Mouse (Mus musculus) forebrain, embryonic 15.5 days (tissue): ENCODE results near the gene Icam1. TPM values are rescaled to one million over a fixed set of nuclear protein-coding genes. Genes with fewer than 3 reads are reported as not detected.

Experiments
- ATAC-seq: fragments of 200-750 bp; cut with Nextera tagmentation; replicated peaks from 2 replicates; pipeline ENCODE4 v1.8.0; 2017; ENCODE audit warnings: mild to moderate bottlenecking, moderate TSS enrichment, moderate library complexity
- H3K27ac ChIP-seq: fragments of 300-500 bp; sonication (generic); replicated peaks from 2 replicates; pipeline ENCODE4 v1.5.1; 2015; ENCODE audit warnings: mild to moderate bottlenecking, inconsistent platforms
- H3K27me3 ChIP-seq: fragments of 300-500 bp; sonication (generic); 2 replicates; pipeline ENCODE4 v1.6.1; 2015; ENCODE audit warnings: inconsistent platforms
- H3K36me3 ChIP-seq: fragments of 300-500 bp; sonication (generic); 2 replicates; pipeline ENCODE4 v1.6.1; 2015; ENCODE audit warnings: mild to moderate bottlenecking, inconsistent platforms
- H3K4me1 ChIP-seq: fragments of 300-500 bp; sonication (generic); 2 replicates; pipeline ENCODE4 v1.6.1; 2015; ENCODE audit warnings: inconsistent platforms
- H3K4me2 ChIP-seq: fragments of 300-500 bp; sonication (generic); replicated peaks from 2 replicates; pipeline ENCODE4 v1.6.1; 2015; ENCODE audit warnings: mild to moderate bottlenecking, inconsistent platforms
- H3K4me3 ChIP-seq: fragments of 300-500 bp; sonication (generic); 2 replicates; pipeline ENCODE4 v1.5.1; 2015; ENCODE audit warnings: mild to moderate bottlenecking, inconsistent platforms
- H3K9ac ChIP-seq: fragments of 300-500 bp; sonication (generic); replicated peaks from 2 replicates; pipeline ENCODE4 v1.6.1; 2015; ENCODE audit warnings: mild to moderate bottlenecking, inconsistent platforms
- H3K9me3 ChIP-seq: fragments of 300-500 bp; sonication (generic); 2 replicates; pipeline ENCODE4 v1.6.1; 2016; ENCODE audit warnings: inconsistent platforms
- WGBS: fragments of 180-500 bp; shearing (Covaris S2); methylation state at CpG from one replicate; pipeline ENCODE4 v1.1.7; 2015; ENCODE audit warnings: mixed read lengths; 5-methylcytosine and 5-hydroxymethylcytosine counted together
- polyA plus RNA-seq: library from polyadenylated mRNA; unstranded; fragments of >200 nt; fragmentation: Nextera tagmentation; extraction: Ambion mirVana; gene quantifications from 2 replicates; pipeline ENCODE4 v1.2.1, GENCODE M21; 2015

The Icam1 gene
- polyA plus RNA-seq, 1 experiment from 2014 or later, result 2.8 TPM

DNA sequence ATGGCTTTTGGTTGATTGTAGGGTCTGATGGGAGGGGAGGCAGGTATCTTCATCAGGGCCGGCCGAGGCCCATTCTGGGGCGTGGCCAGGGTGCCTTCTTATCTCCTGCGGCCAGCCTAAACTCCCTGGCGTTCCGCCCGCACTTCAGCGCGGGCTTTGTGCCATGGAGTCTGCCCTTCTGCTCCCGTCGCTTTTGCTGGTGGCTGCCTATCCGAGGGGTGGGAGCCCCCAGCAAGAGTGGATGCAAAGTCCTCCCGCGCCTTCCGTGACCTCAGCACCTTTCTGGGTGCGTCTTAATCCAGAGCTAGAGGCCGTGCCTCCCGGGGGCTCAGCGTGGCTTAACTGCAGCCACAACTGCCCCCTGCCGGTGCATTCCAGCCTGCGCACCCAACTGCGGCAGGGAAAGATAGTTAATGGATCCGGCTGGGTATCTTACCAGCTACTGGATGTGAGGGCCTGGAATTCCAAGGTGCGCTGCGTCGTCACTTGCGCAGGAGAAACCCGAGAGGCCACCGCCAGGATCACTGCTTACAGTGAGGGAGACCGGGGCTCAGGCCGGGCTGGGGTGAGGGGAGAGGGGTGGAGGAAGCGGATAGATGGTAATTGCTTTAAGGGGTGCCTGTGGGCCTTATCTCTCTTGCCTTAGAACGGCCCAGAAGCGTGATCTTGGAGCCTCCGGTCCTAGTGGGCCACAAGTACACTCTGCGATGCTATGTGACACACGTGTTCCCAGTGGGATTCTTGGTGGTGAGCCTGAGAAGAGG, 13.7 kb downstream of the Icam1 start, which contains the start of gene Icam4:
Icam4 (plus strand) TSS at position 83 of the 764 bp plus-strand sequence.
- Histone ChIP-seq H3K27me3 (peaks cover 60% of the 10 kb centered on the region), H3K9me3 (no peaks in the 10 kb centered on the region), H3K36me3 (no peaks in the 10 kb centered on the region), H3K4me3 (peak within 1 kb of the TSS; percentile 9), H3K4me2 (peak within 1 kb of the TSS; percentile 44), H3K9ac (no peak within 1 kb of the TSS), H3K27ac (no peak within 1 kb of the TSS), H3K4me1 (peaks cover 47% of the 10 kb centered on the region)
- ATAC-seq, result no peak
- WGBS, result 2% methylated on average over 37 of the region's 37 CpGs

DNA sequence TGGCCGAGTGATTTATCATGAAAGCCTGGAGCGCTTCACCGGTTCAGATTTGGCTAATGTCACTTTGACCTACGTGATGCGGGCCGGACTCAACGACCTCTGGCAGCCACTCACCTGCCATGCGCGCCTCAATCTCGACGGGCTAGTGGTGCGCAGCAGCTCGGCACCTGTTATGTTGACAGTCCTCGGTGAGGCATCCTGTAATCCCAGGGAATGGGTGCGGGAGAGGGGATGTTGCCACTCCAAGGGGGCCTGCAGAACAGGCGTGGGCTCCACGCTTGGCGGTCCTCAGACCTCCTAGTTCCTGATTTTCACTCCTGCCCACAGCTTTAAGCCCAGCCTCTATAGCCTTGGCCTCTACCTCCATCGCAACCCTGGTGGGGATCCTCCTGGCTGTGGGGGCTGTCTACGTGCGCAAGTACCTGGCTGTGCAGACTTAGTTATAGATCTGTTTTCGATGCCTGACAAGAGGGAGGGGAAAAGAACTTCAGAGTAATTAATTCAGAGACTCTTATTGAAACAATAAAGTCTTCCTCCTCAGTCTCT, 14.3 kb downstream of the Icam1 start:
- 17% methylated on average over 22 of the region's 22 CpGs for WGBS
- no peaks in the 10 kb centered on the region for H3K36me3 ChIP-seq
- no peak for ATAC-seq
- H3K27me3 ChIP-seq, result peaks cover 67% of the 10 kb centered on the region
- H3K9me3 ChIP-seq, result no peaks in the 10 kb centered on the region
- no peak overlapping the region for H3K9ac ChIP-seq
- no peak overlapping the region for H3K4me3 ChIP-seq
- peaks cover 50% of the 10 kb centered on the region for H3K4me1 ChIP-seq
- H3K27ac ChIP-seq, result no peak overlapping the region
- 0 out of 2 replicates have a peak overlapping the region, but pooled peaks have one; percentile 96 for H3K4me2 ChIP-seq

DNA sequence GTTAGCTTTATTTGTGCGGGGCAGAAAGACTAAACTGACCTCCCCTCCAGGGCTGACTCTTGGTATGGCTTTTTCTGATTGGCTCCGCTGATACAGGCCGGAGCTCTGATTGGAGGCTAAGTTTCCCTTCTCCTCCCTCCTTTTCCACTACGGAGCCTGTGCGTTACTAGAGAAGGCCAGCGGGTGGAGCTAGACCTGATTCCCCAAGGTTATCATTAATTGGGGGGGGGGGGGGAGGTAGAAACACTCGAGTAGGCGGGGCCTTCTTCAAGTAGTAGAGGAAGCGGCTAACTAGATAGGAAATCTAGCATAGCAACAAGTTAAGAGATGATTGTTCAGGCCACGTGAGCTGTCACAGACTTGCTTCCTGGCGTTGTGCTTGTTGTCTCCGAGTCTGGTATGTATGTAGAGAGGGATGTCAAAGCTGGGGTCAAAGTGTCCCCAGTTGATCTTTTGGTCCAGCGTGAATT, 15.0 kb downstream of the Icam1 start:
- 0 out of 2 replicates have a peak overlapping the region, but pooled peaks have one; percentile 56 for H3K9ac ChIP-seq
- H3K27me3 ChIP-seq, result peaks cover 70% of the 10 kb centered on the region
- H3K9me3 ChIP-seq, result no peaks in the 10 kb centered on the region
- H3K4me1 ChIP-seq, result peaks cover 54% of the 10 kb centered on the region
- no peak overlapping the region for H3K27ac ChIP-seq
- peak overlapping the region; percentile 96 for H3K4me2 ChIP-seq
- ATAC-seq, result peak; percentile 55
- WGBS, result under 1% methylated on average over 13 of the region's 13 CpGs
- H3K36me3 ChIP-seq, result no peaks in the 10 kb centered on the region
- peak overlapping the region; percentile 53 for H3K4me3 ChIP-seq

DNA sequence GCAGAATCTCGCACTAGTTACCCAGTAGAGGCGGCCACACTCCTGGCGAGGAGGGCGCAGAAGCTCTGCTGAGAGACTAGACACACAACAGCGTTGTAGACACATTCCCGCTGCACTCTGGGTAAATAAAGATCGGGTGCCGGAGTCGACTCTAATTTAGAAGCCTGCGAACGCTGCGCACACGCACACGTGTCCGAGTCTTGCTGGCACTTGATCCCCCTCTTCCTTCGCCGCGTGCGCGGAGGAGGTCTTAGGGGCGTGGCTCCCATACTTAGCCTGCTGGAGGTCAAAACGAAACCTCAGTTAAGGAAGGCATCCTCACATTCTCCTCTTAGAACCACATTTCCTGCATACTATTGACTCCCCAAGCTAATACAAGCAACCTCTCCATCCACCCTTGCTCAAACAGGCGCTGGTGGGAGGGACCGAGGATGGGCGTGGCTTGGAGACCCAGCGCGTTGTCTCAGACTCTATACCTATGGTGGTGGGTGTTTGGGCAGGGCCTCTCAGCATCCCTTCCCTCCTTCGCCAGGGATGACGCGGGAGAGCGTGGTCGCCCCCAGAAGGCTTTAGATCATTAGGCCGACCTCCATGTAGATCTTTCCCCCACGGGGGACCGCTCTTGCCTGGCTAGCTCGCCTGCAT, 15.6 kb downstream of the Icam1 start:
- H3K27ac ChIP-seq, result peak overlapping the region; percentile 20; the same call in 1 of the 2 replicates
- peaks cover 58% of the 10 kb centered on the region for H3K4me1 ChIP-seq
- H3K36me3 ChIP-seq, result no peaks in the 10 kb centered on the region
- WGBS, result under 1% methylated on average over 36 of the region's 36 CpGs
- peak; percentile 65 for ATAC-seq
- peak overlapping the region; percentile 96 for H3K4me2 ChIP-seq
- H3K9me3 ChIP-seq, result no peaks in the 10 kb centered on the region
- H3K9ac ChIP-seq, result peak overlapping the region; percentile 56
- H3K4me3 ChIP-seq, result peak overlapping the region; percentile 53
- H3K27me3 ChIP-seq, result peaks cover 75% of the 10 kb centered on the region

DNA sequence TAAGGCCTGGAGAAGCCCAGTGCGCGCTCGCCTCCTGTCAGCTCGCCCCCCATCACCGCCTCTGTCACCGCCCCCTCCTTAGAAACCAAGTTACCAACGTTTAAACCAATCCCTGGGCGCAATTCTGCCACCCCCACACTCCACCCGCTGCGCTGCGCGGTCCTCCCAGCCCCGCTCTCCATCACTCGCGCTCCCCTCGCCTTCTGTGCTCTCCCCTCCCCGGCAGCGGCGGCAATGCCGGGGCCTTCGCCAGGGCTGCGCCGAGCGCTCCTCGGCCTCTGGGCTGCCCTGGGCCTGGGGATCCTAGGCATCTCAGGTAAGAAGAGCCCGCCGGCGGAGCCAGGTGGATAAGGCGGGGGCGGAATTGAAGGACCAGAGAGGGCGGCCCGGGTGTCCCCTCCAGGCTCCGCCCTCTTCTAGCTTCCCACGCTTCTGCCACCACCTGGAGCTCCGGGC, 16.1 kb downstream of the Icam1 start, which contains the start of gene Icam5:
Icam5 (plus strand) TSS at position 178 of the 456 bp plus-strand sequence.
- under 1% methylated on average over 35 of the region's 35 CpGs for WGBS
- Histone ChIP-seq H3K27ac (peak within 1 kb of the TSS; percentile 20; the same call in 1 of the 2 replicates), H3K9me3 (no peaks in the 10 kb centered on the region), H3K27me3 (peaks cover 81% of the 10 kb centered on the region), H3K4me1 (peaks cover 63% of the 10 kb centered on the region), H3K9ac (peak within 1 kb of the TSS; percentile 56), H3K36me3 (no peaks in the 10 kb centered on the region), H3K4me2 (peak within 1 kb of the TSS; percentile 96), H3K4me3 (peak within 1 kb of the TSS; percentile 53)
- peak; percentile 42 for ATAC-seq

DNA sequence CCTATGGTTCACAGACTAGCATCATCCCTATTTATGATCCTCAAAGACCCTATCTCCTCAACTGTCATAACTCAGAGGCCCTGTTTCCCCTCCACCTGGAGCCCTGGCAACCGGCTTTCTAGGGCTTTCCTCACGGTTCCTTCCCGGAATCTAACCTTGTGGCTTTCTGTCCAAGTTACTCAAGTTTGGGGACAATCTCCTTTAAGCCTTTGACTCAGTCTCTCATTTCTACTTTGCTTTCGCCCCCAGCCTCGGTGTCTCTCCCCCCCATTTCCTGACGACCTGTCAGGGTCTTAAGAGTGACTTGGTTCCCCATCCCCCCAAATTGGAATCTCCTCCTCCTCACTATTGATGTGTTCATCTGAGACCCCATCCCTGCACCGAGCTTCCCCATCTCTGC, 16.7 kb downstream of the Icam1 start:
- H3K36me3 ChIP-seq, result no peaks in the 10 kb centered on the region
- no peaks in the 10 kb centered on the region for H3K9me3 ChIP-seq
- peaks cover 69% of the 10 kb centered on the region for H3K4me1 ChIP-seq
- peak overlapping the region; percentile 53 for H3K4me3 ChIP-seq
- H3K9ac ChIP-seq, result peak overlapping the region; percentile 56; the same call in 1 of the 2 replicates
- H3K4me2 ChIP-seq, result peak overlapping the region; percentile 96
- no peak for ATAC-seq
- 1% methylated on average over 7 of the region's 7 CpGs for WGBS
- no peak overlapping the region for H3K27ac ChIP-seq
- H3K27me3 ChIP-seq, result peaks cover 86% of the 10 kb centered on the region

DNA sequence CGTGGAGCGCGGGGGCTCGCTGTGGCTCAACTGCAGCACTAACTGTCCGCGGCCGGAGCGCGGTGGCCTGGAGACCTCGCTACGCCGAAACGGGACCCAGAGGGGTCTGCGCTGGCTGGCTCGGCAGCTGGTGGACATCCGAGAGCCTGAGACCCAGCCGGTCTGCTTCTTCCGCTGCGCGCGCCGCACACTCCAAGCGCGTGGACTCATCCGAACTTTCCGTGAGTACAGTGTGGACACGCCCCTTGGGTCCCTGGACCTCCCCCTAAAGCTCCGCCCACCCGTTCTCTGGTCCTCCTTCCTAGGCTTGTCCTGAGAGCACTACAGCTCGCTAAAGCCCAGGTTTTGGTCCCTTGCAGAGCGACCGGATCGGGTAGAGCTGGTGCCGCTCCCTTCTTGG, 17.4 kb downstream of the Icam1 start:
- peaks cover 92% of the 10 kb centered on the region for H3K27me3 ChIP-seq
- ATAC-seq, result 0 out of 2 replicates have a peak, but pooled peaks have one; percentile 6
- H3K4me1 ChIP-seq, result peaks cover 73% of the 10 kb centered on the region
- H3K4me2 ChIP-seq, result peak overlapping the region; percentile 96
- H3K4me3 ChIP-seq, result peak overlapping the region; percentile 53
- no peaks in the 10 kb centered on the region for H3K36me3 ChIP-seq
- H3K27ac ChIP-seq, result no peak overlapping the region
- no peaks in the 10 kb centered on the region for H3K9me3 ChIP-seq
- H3K9ac ChIP-seq, result no peak overlapping the region; the same call in 1 of the 2 replicates
- WGBS, result 1% methylated on average over 34 of the region's 34 CpGs

DNA sequence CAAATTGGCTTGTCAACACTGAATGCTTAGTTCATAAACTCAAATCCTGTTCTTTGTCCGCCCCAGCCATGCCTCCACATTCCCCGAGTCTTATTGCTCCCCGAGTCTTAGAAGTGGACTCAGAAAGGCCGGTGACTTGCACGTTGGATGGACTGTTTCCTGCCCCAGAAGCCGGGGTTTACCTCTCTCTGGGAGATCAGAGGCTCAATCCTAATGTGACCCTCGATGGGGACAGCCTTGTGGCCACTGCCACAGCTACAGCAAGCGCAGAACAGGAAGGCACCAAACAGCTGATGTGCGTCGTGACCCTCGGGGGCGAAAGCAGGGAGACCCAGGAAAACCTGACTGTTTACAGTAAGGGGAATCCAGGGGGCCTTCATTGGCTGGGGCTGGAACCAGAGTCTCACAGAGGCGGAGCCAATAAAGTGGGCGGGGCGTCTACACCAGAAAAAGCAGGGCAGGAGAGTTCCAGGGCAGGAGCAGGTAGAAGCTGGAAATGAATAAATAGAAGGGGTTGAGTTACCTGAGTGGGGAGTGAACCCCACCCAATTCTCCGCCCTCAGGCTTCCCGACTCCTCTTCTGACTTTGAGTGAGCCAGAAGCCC, 18.8 kb downstream of the Icam1 start:
- Histone ChIP-seq H3K36me3 (no peaks in the 10 kb centered on the region), H3K9me3 (no peaks in the 10 kb centered on the region), H3K27me3 (peaks cover 90% of the 10 kb centered on the region), H3K4me3 (no peak overlapping the region), H3K4me1 (peaks cover 66% of the 10 kb centered on the region), H3K4me2 (no peak overlapping the region), H3K27ac (no peak overlapping the region), H3K9ac (no peak overlapping the region)
- no peak for ATAC-seq
- 2% methylated on average over 17 of the region's 17 CpGs for WGBS

DNA sequence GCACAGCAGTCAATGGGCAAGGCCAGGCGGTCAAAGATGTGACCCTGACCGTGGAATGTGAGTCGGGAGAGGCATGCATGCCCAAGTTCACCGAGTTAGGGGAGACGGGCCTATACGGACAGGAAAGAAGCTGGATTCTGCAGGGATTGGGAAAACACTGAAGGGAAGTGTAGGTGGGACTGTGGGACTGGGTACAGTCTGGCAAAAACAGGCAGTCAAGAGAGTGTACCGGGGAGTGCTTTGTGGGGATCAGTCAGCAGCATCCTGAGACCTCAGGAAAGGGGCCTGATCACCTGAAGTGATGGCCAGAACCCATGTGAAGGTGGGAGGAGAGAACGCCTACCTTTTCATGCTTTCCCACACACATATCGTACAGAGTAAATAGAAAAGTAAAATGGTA, 19.8 kb downstream of the Icam1 start:
- H3K27me3 ChIP-seq, result peaks cover 88% of the 10 kb centered on the region
- ATAC-seq, result no peak
- H3K27ac ChIP-seq, result no peak overlapping the region
- WGBS, result 15% methylated on average over 9 of the region's 9 CpGs
- H3K4me1 ChIP-seq, result peaks cover 58% of the 10 kb centered on the region
- H3K9ac ChIP-seq, result no peak overlapping the region
- H3K9me3 ChIP-seq, result no peaks in the 10 kb centered on the region
- H3K4me3 ChIP-seq, result peak overlapping the region; percentile 5
- H3K36me3 ChIP-seq, result no peaks in the 10 kb centered on the region
- no peak overlapping the region for H3K4me2 ChIP-seq

DNA sequence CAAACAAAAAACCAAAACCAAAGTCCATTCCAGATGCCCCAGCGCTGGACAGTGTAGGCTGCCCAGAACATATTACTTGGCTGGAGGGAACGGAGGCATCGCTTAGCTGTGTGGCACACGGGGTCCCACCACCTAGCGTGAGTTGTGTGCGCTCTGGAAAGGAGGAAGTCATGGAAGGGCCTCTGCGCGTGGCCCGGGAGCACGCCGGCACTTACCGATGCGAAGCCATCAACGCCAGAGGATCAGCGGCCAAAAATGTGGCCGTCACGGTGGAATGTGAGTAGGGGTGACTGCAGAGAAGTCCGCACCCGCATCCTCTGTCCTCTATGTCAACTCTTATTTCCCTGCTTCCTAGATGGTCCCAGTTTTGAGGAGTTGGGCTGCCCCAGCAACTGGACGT, 20.4 kb downstream of the Icam1 start:
- Histone ChIP-seq H3K27me3 (peaks cover 86% of the 10 kb centered on the region), H3K4me2 (peak overlapping the region; percentile 65; the same call in 1 of the 2 replicates), H3K9me3 (no peaks in the 10 kb centered on the region), H3K27ac (no peak overlapping the region), H3K4me1 (peaks cover 52% of the 10 kb centered on the region), H3K36me3 (no peaks in the 10 kb centered on the region), H3K9ac (no peak overlapping the region), H3K4me3 (peak overlapping the region; percentile 50; the same call in 1 of the 2 replicates)
- ATAC-seq, result no peak
- WGBS, result 7% methylated on average over 20 of the region's 20 CpGs

DNA sequence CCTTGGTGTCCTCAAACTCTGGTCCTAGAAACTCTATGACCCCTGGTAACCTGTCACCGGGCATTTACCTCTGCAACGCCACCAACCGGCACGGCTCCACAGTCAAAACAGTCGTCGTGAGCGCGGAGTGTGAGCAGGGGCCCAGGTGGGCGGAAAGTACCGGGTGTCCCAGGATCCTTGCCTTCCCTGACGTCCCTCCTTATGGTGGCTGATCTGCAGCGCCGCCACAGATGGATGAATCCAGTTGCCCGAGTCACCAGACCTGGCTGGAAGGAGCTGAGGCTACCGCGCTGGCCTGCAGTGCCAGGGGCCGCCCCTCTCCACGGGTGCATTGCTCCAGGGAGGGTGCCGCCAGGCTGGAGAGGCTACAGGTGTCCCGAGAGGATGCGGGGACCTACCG, 20.9 kb downstream of the Icam1 start:
- Histone ChIP-seq H3K4me2 (peak overlapping the region; percentile 65), H3K9ac (no peak overlapping the region), H3K4me3 (peak overlapping the region; percentile 50), H3K27ac (no peak overlapping the region), H3K4me1 (peaks cover 47% of the 10 kb centered on the region), H3K9me3 (no peaks in the 10 kb centered on the region), H3K36me3 (no peaks in the 10 kb centered on the region), H3K27me3 (peaks cover 85% of the 10 kb centered on the region)
- WGBS, result 2% methylated on average over 22 of the region's 22 CpGs
- ATAC-seq, result no peak
